Mouse (Mus musculus) neural tube, embryonic 13.5 days (tissue): ENCODE measurements around the gene Pik3cd. TPM values are rescaled to one million over a fixed set of nuclear protein-coding genes. Genes with fewer than 3 reads are reported as not detected.

Experiments
- ATAC-seq: fragments of 200-750 bp; cut with Nextera tagmentation; 2 replicates; pipeline ENCODE4 v1.8.0; 2017; ENCODE audit warnings: low read depth, mild to moderate bottlenecking, moderate TSS enrichment, moderate library complexity
- H3K27ac ChIP-seq: fragments of 300-500 bp; sonication (generic); replicated peaks from 2 replicates; pipeline ENCODE4 v1.5.1; 2015; ENCODE audit warnings: moderate library complexity, mild to moderate bottlenecking, inconsistent platforms
- H3K27me3 ChIP-seq: fragments of 300-500 bp; sonication (generic); 2 replicates; pipeline ENCODE4 v1.6.1; 2015; ENCODE audit warnings: mild to moderate bottlenecking, inconsistent platforms
- H3K36me3 ChIP-seq: fragments of 300-500 bp; sonication (generic); 2 replicates; pipeline ENCODE4 v1.6.1; 2015; ENCODE audit warnings: mild to moderate bottlenecking, inconsistent platforms
- H3K4me1 ChIP-seq: fragments of 300-500 bp; sonication (generic); replicated peaks from 2 replicates; pipeline ENCODE4 v1.6.1; 2015; ENCODE audit warnings: inconsistent platforms
- H3K4me2 ChIP-seq: fragments of 300-500 bp; sonication (generic); 2 replicates; pipeline ENCODE4 v1.6.1; 2015; ENCODE audit warnings: inconsistent platforms, mild to moderate bottlenecking, moderate library complexity
- H3K4me3 ChIP-seq: fragments of 300-500 bp; sonication (generic); 2 replicates; pipeline ENCODE4 v1.5.1; 2015; ENCODE audit warnings: mild to moderate bottlenecking, inconsistent platforms
- H3K9ac ChIP-seq: fragments of 300-500 bp; sonication (generic); 2 replicates; pipeline ENCODE4 v1.6.1; 2015; ENCODE audit warnings: moderate library complexity, mild to moderate bottlenecking, inconsistent platforms
- H3K9me3 ChIP-seq: fragments of 300-500 bp; sonication (generic); 2 replicates; pipeline ENCODE4 v1.6.1; 2016; ENCODE audit warnings: inconsistent platforms
- WGBS: fragments of 180-500 bp; shearing (Covaris S2); methylation state at CpG from one replicate; pipeline ENCODE4 v1.1.7; 2015; 5-methylcytosine and 5-hydroxymethylcytosine counted together
- polyA plus RNA-seq: library from polyadenylated mRNA; unstranded; fragments of >200 nt; fragmentation: Nextera tagmentation; extraction: Ambion mirVana; gene quantifications from 2 replicates; pipeline ENCODE4 v1.2.1, GENCODE M21; 2015

Gene Pik3cd
- polyA plus RNA-seq, 1 experiment from 2014 or later: 20.0 TPM

DNA sequence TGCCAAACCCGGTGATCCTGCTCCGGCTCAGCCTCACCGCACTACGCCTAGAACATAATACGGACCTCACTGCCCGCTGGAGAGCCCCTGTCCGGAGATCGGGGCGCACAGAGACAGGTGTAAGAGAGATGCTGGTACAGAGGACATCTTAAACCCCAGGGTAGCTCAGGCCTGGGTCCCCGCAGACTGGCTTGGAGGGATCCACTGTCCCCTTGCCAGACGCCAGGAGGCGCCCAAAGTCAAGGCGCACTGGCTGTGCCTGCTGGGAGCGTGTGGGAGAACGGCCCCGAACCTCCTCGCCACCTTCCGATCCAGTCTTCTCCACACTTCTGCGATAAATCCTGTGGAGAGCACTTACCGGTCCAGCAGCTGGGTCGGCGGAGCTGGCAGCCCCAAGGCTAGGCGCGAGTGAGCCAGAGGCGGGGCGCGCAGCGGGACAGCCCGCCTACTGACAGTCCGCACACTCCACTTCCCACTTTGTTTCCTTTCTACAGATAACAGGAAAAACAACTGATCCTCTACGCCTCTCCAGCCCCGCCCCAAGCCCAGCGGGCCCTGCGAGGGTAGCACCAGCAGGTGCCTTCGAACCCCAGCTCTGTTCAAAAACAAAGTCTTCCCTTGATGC lies 4.1 kb downstream of the Pik3cd start:
- Histone ChIP-seq H3K4me3 (peak overlapping the region; percentile 42), H3K27me3 (peaks cover 33% of the 10 kb centered on the region; the same call in 1 of the 2 replicates), H3K4me1 (peaks cover 19% of the 10 kb centered on the region), H3K9ac (peak overlapping the region; percentile 66), H3K4me2 (peak overlapping the region; percentile 71), H3K27ac (no peak overlapping the region), H3K9me3 (no peaks in the 10 kb centered on the region), H3K36me3 (no peaks in the 10 kb centered on the region)
- peak; percentile 85 for ATAC-seq
- under 1% methylated on average over 35 of the region's 35 CpGs for WGBS

DNA sequence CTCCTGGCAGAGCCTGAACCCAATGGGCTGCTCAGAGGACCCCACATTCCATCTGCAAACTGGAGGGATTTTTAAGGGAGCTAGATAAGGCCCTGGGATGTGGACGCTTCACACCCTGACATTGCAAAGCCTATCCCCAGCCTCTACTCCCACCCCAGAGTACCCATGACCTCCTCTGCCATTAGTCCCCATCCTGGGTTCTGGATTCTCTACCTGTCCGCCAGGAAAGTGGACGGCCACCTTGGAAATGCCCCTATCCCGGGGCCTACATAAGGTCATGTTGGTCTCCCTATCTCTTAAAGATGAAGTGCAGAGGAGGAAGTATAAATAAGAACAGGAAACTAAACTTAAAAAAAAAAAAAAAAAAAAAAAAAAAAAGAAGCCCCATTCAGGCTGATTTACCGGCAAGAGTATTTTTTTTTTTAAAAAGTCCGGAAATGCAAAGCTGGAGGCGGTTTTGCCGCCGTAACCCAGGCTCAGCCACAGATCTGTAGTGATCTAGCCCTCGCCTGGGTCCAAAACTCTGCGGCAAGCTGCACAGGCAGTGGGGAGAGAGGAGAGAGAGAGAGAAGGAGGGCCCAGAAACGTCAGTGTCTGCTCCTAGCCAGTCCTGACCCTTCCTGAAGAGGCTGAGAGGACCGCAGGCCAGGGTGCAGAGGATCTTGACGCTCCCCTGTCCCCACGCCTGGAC lies 4.7 kb downstream of the Pik3cd start:
- no peaks in the 10 kb centered on the region for H3K9me3 ChIP-seq
- ATAC-seq: peak; percentile 29; the same call in 1 of the 2 replicates
- H3K36me3 ChIP-seq: no peaks in the 10 kb centered on the region
- no peak overlapping the region for H3K27ac ChIP-seq
- peak overlapping the region; percentile 66 for H3K9ac ChIP-seq
- peaks cover 33% of the 10 kb centered on the region; the same call in 1 of the 2 replicates for H3K27me3 ChIP-seq
- peaks cover 19% of the 10 kb centered on the region for H3K4me1 ChIP-seq
- peak overlapping the region; percentile 42 for H3K4me3 ChIP-seq
- WGBS: 28% methylated on average over 15 of the region's 15 CpGs
- H3K4me2 ChIP-seq: peak overlapping the region; percentile 71

DNA sequence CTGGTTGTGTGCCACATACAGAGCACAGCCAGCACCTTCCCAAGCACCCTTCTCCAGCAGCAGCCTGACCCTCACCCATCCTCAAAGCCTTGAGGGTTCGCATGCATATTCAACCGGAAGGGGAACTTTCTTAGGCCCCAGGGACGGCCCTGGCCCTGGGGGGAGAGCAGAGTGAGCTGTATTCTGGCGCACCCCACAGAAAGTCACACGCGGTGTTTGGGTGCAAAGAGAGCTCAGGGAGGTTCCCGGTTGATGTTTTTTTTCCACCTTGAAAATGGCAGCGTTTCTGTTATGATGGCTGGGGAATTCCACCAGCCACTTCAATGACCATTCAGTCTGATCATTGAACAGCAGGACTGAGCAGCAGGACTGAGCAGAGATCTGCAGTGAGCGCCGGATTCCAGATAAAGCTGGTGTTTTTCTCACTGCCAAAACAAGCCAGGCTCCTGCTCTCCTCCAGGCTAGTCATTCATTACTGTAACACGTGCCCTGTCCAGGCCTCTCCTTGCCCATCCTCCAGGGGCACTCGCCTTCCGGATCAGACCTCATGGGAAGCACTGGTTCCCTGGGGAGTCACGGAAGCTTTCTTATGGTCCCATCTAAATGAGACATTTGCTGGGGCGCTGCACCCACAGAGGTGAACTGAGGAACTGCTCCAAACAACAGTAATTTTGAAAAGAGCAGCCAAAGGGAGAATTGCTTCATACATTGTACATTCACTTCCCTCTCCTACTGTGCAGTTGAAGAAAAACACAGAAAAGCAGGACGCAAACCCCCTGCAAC lies 6.0 kb downstream of the Pik3cd start:
- no peak overlapping the region for H3K9ac ChIP-seq
- H3K27ac ChIP-seq: no peak overlapping the region
- H3K27me3 ChIP-seq: peaks cover 33% of the 10 kb centered on the region; the same call in 1 of the 2 replicates
- 0 out of 2 replicates have a peak, but pooled peaks have one; percentile 20 for ATAC-seq
- no peaks in the 10 kb centered on the region for H3K36me3 ChIP-seq
- no peaks in the 10 kb centered on the region for H3K9me3 ChIP-seq
- WGBS: 37% methylated on average over 16 of the region's 16 CpGs
- H3K4me2 ChIP-seq: peak overlapping the region; percentile 4; the same call in 1 of the 2 replicates
- H3K4me1 ChIP-seq: peaks cover 19% of the 10 kb centered on the region
- H3K4me3 ChIP-seq: no peak overlapping the region

DNA sequence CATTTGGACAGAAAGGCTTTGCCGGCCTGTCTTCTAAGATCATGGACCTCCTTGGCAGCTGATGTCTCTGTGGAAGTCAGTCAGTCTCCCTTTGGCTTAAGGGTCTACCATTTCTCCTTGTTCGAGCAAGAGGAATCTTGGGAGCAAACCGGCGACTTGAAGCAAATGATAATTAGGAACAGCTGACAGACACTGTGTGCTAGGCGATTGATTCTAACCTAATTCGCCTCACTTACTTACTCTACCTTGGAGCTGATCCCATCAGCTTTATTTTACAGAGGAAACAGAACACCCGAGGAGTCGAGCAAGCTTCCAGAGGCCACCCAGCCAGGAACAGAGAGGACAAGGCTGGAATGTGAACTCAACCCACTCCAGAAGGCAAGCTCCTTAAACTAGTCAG lies 11.0 kb downstream of the Pik3cd start:
- Histone ChIP-seq H3K9me3 (no peaks in the 10 kb centered on the region), H3K9ac (no peak overlapping the region), H3K27ac (no peak overlapping the region), H3K4me1 (peaks cover 10% of the 10 kb centered on the region), H3K36me3 (no peaks in the 10 kb centered on the region), H3K27me3 (0 out of 2 replicates have a peak, but pooled peaks cover 3% of the 10 kb centered on the region), H3K4me3 (no peak overlapping the region), H3K4me2 (no peak overlapping the region)
- 77% methylated on average over 8 of the region's 8 CpGs for WGBS
- ATAC-seq: no peak

DNA sequence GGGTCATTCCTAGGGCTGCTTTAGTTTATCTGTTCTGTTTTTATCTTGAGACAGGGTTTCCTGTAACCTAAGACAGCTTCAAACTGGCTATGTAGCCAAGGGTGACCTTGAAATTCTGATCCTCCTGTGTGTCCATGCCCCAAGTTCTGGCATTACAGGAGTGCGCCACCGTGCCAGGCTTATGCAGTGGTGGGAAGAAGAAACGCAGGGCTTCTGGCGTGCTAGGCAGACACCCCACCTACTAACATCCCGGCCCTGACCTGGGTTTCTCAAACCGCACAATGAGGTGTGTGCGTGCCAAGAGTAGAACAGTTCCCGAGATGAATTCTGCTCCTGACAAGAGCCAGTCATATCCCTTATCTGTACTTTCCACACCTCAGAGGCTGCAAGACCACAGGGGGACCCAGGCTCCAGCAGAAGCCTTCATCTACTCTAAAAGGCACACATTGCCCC lies 11.5 kb downstream of the Pik3cd start:
- WGBS: 93% methylated on average over 8 of the region's 8 CpGs
- peaks cover 5% of the 10 kb centered on the region for H3K4me1 ChIP-seq
- H3K36me3 ChIP-seq: no peaks in the 10 kb centered on the region
- no peak overlapping the region for H3K4me3 ChIP-seq
- ATAC-seq: no peak
- H3K9ac ChIP-seq: no peak overlapping the region
- no peak overlapping the region for H3K27ac ChIP-seq
- 0 out of 2 replicates have a peak, but pooled peaks cover 2% of the 10 kb centered on the region for H3K27me3 ChIP-seq
- no peak overlapping the region for H3K4me2 ChIP-seq
- H3K9me3 ChIP-seq: no peaks in the 10 kb centered on the region

DNA sequence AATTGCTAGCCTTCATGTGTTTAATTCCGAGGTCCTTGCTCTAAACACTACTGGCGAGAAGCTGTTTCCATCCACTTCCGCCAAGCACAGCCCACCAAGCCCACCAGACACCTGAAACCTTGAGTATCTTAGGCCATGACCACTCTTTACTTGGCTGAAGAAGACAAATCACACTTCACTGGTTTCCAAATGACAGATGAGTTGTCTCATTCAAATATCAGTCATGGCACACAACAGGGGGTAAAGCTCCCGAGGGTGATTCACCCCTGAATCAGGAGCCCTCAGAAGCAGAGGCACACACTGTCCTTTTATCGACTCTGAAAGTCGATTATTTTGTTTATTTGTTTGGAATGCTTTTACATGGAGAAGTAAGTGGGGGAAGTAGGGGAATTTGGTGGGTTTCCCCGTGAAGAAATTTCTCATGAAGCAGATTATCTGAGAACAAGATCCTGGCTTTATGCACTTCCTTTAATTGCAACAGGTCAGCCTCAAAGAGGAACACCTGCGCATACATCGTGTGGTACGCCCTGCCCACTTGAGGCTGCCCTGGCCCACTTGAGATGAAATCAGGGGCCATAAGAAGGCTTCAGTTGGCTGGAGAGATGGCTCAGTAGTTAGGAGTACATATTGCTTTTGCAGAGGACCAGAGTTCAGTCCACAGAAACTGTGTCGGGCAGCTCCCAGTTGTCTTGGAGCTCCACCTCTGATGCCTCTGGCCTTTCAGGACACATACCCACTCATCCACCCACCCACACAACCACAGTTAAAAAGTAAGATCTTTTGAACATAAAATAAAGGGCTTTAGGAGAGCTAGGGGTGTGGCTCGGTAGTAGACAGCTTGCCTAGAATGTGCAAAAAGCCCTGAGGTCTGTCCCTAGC lies 12.3 kb downstream of the Pik3cd start:
- no peak overlapping the region for H3K4me3 ChIP-seq
- WGBS: 86% methylated on average over 12 of the region's 12 CpGs
- H3K36me3 ChIP-seq: no peaks in the 10 kb centered on the region
- H3K4me2 ChIP-seq: no peak overlapping the region
- 0 out of 2 replicates have a peak, but pooled peaks cover 4% of the 10 kb centered on the region for H3K4me1 ChIP-seq
- H3K9me3 ChIP-seq: no peaks in the 10 kb centered on the region
- no peaks in the 10 kb centered on the region for H3K27me3 ChIP-seq
- H3K27ac ChIP-seq: no peak overlapping the region
- ATAC-seq: no peak
- no peak overlapping the region for H3K9ac ChIP-seq

DNA sequence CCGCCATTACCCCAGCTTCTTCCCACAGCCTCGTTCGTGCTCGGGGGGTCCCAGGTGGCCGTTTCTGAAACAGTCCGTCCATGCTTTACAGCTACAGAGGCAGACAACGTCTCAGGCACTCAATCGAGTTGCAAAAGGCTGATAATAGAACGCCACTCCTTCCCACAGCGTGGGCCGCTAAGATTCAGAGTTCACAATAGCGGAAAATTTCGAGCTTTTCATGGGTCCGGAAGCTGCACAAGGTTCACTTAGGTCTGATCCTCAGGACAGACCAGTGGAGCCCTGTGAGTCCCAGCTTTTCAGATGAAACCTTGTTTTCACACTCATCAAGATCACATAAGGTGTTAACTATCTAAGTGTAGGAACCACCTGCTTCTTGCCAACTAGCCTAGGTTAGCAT lies 13.5 kb downstream of the Pik3cd start:
- H3K4me2 ChIP-seq: no peak overlapping the region
- H3K9me3 ChIP-seq: no peaks in the 10 kb centered on the region
- H3K4me3 ChIP-seq: no peak overlapping the region
- no peak for ATAC-seq
- 0 out of 2 replicates have a peak, but pooled peaks cover 4% of the 10 kb centered on the region for H3K4me1 ChIP-seq
- 60% methylated on average over 14 of the region's 14 CpGs for WGBS
- H3K36me3 ChIP-seq: no peaks in the 10 kb centered on the region
- H3K27ac ChIP-seq: no peak overlapping the region
- H3K27me3 ChIP-seq: no peaks in the 10 kb centered on the region
- no peak overlapping the region for H3K9ac ChIP-seq

DNA sequence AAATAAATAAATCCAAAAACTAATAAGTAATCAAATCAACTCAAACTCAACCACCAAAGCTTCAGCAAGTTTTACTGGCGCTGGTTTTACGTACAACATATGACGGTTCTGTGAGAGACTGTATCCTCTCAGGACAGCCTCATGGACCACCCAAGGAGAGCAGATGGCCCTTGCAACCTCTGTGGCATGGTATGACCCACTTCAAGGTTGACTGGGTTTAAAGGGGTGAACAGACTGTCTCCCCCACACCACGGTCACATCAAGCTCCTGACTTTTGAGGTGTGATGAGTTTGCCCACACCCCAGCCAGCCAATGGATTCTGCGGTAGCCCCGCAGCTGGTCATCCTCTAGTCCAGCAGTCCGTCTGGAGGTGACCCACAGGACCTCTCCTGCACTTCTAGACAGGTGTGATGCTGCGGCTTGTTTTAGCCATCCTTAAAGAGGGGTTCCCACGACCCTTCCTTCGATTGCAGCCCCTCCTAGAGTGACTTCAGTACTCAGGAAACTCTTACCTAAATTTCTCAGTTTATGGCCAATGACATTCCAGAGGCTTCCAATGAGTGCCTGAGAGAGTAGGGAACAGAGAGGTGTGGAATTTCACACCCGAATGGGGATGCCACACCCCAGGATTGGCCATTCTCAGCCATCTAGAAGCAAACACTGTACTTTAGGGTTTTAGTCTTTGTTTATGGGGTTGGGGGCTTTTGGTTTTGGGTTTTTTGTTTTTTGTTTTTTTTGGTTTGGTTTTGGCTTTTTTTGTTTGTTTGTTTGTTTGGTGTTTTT lies 17.3 kb downstream of the Pik3cd start:
- Histone ChIP-seq H3K27me3 (no peaks in the 10 kb centered on the region), H3K36me3 (no peaks in the 10 kb centered on the region), H3K4me2 (no peak overlapping the region), H3K9me3 (no peaks in the 10 kb centered on the region), H3K9ac (no peak overlapping the region), H3K4me1 (0 out of 2 replicates have a peak, but pooled peaks cover 4% of the 10 kb centered on the region), H3K27ac (no peak overlapping the region), H3K4me3 (no peak overlapping the region)
- no peak for ATAC-seq
- 81% methylated on average over 11 of the region's 11 CpGs for WGBS

DNA sequence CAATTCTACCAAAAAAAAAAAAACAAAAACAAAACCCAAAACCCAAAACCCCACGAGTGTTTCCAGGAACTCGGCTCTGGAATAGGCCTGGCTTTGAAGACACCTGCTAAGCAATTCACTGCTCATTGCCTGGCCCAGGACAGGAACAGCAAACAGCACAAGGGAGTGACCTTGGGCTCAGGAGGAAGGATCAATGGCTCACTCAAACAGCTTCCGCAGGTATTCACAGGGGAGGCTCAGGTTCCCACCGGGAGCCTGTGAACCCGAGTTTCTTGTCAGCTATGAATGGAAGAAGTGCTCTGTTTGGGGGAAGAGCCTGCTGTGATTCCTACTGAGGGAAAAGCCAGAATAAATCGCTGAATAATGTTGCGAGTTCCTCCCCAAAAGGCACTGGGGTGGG lies 18.5 kb downstream of the Pik3cd start:
- Histone ChIP-seq H3K4me3 (no peak overlapping the region), H3K9ac (no peak overlapping the region), H3K4me1 (0 out of 2 replicates have a peak, but pooled peaks cover 4% of the 10 kb centered on the region), H3K9me3 (no peaks in the 10 kb centered on the region), H3K27ac (no peak overlapping the region), H3K27me3 (no peaks in the 10 kb centered on the region), H3K36me3 (no peaks in the 10 kb centered on the region), H3K4me2 (no peak overlapping the region)
- no peak for ATAC-seq
- WGBS: 24% methylated on average over 7 of the region's 7 CpGs

DNA sequence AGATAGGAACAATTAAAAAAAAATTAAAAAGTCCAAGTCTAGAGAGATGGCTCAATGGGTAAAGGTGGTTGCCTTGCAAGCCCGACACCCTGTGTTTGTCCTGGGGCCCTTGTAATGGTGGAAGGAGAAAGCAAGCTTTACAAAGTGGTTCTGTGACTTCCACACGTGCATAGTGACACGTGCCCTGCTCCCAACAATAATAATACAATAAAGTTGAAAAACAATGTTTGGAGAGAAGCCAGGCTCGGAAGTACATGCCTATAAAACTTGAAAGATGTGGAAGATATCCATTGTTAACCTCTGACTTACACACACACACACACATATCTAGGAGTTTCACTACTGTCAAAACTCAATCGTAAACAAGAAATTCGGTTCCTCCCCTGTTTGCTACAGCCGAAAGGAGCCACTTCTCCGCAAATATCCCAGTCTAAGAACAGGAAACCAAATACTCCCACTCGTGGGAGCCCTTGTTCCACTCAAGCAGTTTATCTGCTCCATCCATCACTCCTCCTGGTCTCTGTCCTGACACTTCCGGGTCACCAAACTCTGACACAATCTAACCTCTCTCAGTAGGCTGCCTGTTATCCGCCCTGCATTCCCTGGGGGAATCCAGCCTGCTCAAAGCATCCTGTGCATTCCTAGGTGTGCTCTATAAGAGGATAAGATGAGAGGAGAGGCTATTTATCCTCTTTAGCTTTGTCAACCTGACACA lies 23.2 kb downstream of the Pik3cd start:
- peaks cover 21% of the 10 kb centered on the region for H3K4me1 ChIP-seq
- WGBS: 73% methylated on average over 11 of the region's 11 CpGs
- no peak overlapping the region for H3K27ac ChIP-seq
- ATAC-seq: no peak
- no peak overlapping the region for H3K4me3 ChIP-seq
- H3K27me3 ChIP-seq: peaks cover 3% of the 10 kb centered on the region; the same call in 1 of the 2 replicates
- H3K36me3 ChIP-seq: no peaks in the 10 kb centered on the region
- H3K9ac ChIP-seq: no peak overlapping the region
- no peaks in the 10 kb centered on the region for H3K9me3 ChIP-seq
- no peak overlapping the region for H3K4me2 ChIP-seq
